Mouse (Mus musculus) heart, postnatal 0 days (tissue): ENCODE results near the gene Gm42372.

Experiments used
- CTCF ChIP-seq: IDR thresholded peaks from 2 replicates; pipeline ENCODE4 v1.5.1; 2016; ENCODE audit warnings: antibody characterized with exemption, control low read depth, low read depth
- EP300 ChIP-seq: IDR thresholded peaks from 2 replicates; pipeline ENCODE4 v1.6.1; 2016; ENCODE audit warnings: antibody characterized with exemption, low read depth

GRCm38 (mm10) chr7:16947959-16948361, 34.9 kb upstream of the Gm42372 start:
- TF ChIP-seq CTCF (no peak), EP300 (no peak)
